Mouse (Mus musculus) G1E (cell line): ENCODE results near the gene Hunk. TPM values are rescaled to one million over a fixed set of nuclear protein-coding genes. Genes with fewer than 3 reads are reported as not detected.

ENCODE experiments used
- ATAC-seq: 2 replicates; pipeline ENCODE4 v1.8.0; 2016; ENCODE audit warnings: mild to moderate bottlenecking; ENCODE audit not compliant: insufficient number of reproducible peaks, poor library complexity, low FRiP score, severe bottlenecking; ENCODE audit errors: extremely low read depth
- DNase-seq: peaks from one replicate; pipeline ENCODE4 v3.0.0; 2012; ENCODE audit warnings: low spot score
- H3K27me3 ChIP-seq: 2 replicates; pipeline ENCODE4 v1.6.1; 2012; ENCODE audit warnings: mild to moderate bottlenecking, low read length, inconsistent platforms; ENCODE audit not compliant: insufficient read depth
- H3K36me3 ChIP-seq: replicated peaks from 2 replicates; pipeline ENCODE3; 2012; ENCODE audit warnings: mild to moderate bottlenecking, inconsistent platforms
- H3K4me1 ChIP-seq: 2 replicates; pipeline ENCODE4 v1.6.1; 2012; ENCODE audit warnings: low read depth, low read length, inconsistent platforms, mixed read lengths; ENCODE audit not compliant: insufficient read depth
- H3K4me3 ChIP-seq: 2 replicates; pipeline ENCODE4 v1.5.1; 2012; ENCODE audit warnings: low read depth, mild to moderate bottlenecking, inconsistent platforms, low read length, moderate library complexity, mixed read lengths
- H3K9me3 ChIP-seq: replicated peaks from 2 replicates; pipeline ENCODE4 v1.6.1; 2012; ENCODE audit warnings: inconsistent platforms
- CTCF ChIP-seq: IDR thresholded peaks from 2 replicates; pipeline ENCODE4 v1.5.1; 2012; ENCODE audit warnings: low read depth, low read length, inconsistent platforms, mixed read lengths
- GATA1 ChIP-seq: IDR thresholded peaks from 2 replicates; pipeline ENCODE4 v1.6.1; 2012; ENCODE audit warnings: borderline replicate concordance, low read length, inconsistent platforms, mixed read lengths
- GATA2 ChIP-seq: IDR thresholded peaks from 2 replicates; pipeline ENCODE4 v1.6.1; 2012; ENCODE audit warnings: low read depth, low read length, inconsistent platforms, borderline replicate concordance
- POLR2AphosphoS5 ChIP-seq: IDR thresholded peaks from 2 replicates; pipeline ENCODE4 v1.6.1; 2012; ENCODE audit warnings: low read depth, low read length, inconsistent platforms; ENCODE audit not compliant: insufficient replicate concordance
- TAL1 ChIP-seq: conservative IDR thresholded peaks from 2 replicates; pipeline ENCODE4 v1.6.1; 2012; ENCODE audit warnings: low read depth, low read length, inconsistent platforms, mixed read lengths
- polyA plus RNA-seq: library from polyadenylated mRNA; stranded (reverse); fragments of >175 nt; gene quantifications from 2 replicates; pipeline ENCODE4 v1.2.3, GENCODE M21; 2012
- total RNA-seq, 2 experiments: library from RNA; stranded (forward) in 1 of 2; stranded (reverse) in 1 of 2; fragments of 200-1000 nt in 1 of 2; fragments of >200 nt in 1 of 2; fragmentation: Nextera tagmentation in 1 of 2; gene quantifications; 2 replicates each; pipeline ENCODE4 v1.2.3; 2014 to 2017

Hunk gene
- total and polyA plus RNA-seq, 3 experiments, result 0.11 TPM; not detected in 2

GRCm38 (mm10) chr16:90387961-90388360 lies 2.1 kb downstream of the Hunk start:
- Histone ChIP-seq H3K4me3 (no peak overlapping the region), H3K27me3 (0 out of 2 replicates have a peak, but pooled peaks cover 3% of the 10 kb centered on the region), H3K9me3 (peaks cover 48% of the 10 kb centered on the region), H3K36me3 (no peaks in the 10 kb centered on the region), H3K4me1 (no peaks in the 10 kb centered on the region)
- TF ChIP-seq GATA2, result no peak
- no peak for TF ChIP-seq GATA1
- no peak for TF ChIP-seq CTCF
- TF ChIP-seq POLR2AphosphoS5, result no peak
- TF ChIP-seq TAL1, result no peak
- ATAC-seq (no peak), DNase-seq (no peak)

GRCm38 (mm10) chr16:90389103-90389750 lies 3.4 kb downstream of the Hunk start:
- H3K4me1 ChIP-seq, result no peaks in the 10 kb centered on the region
- DNase-seq (no peak), ATAC-seq (no peak)
- 0 out of 2 replicates have a peak, but pooled peaks cover 3% of the 10 kb centered on the region for H3K27me3 ChIP-seq
- TF ChIP-seq GATA2 (no peak), POLR2AphosphoS5 (no peak), GATA1 (no peak), CTCF (no peak), TAL1 (no peak)
- peaks cover 45% of the 10 kb centered on the region for H3K9me3 ChIP-seq
- no peak overlapping the region for H3K4me3 ChIP-seq
- H3K36me3 ChIP-seq, result no peaks in the 10 kb centered on the region

- no peaks in the 10 kb centered on the region for H3K36me3 ChIP-seq
- DNase-seq (no peak), ATAC-seq (no peak)
- TF ChIP-seq GATA1 (no peak), CTCF (no peak), TAL1 (no peak), GATA2 (no peak), POLR2AphosphoS5 (no peak)
- no peak overlapping the region for H3K4me3 ChIP-seq
- H3K27me3 ChIP-seq, result 0 out of 2 replicates have a peak, but pooled peaks cover 3% of the 10 kb centered on the region
- peaks cover 37% of the 10 kb centered on the region for H3K9me3 ChIP-seq
- H3K4me1 ChIP-seq, result no peaks in the 10 kb centered on the region
Measured at GRCm38 (mm10) chr16:90390731-90391130, 4.9 kb downstream of the Hunk start.

- no peak for TF ChIP-seq POLR2AphosphoS5
- TF ChIP-seq GATA2, result no peak
- TF ChIP-seq GATA1, result no peak
- no peak for TF ChIP-seq TAL1
- TF ChIP-seq CTCF, result no peak
- Histone ChIP-seq H3K27me3 (no peaks in the 10 kb centered on the region), H3K36me3 (no peaks in the 10 kb centered on the region), H3K4me3 (no peak overlapping the region), H3K4me1 (no peaks in the 10 kb centered on the region), H3K9me3 (peaks cover 25% of the 10 kb centered on the region)
- ATAC-seq, result no peak
- DNase-seq, result no peak
Measured at GRCm38 (mm10) chr16:90394761-90395160, 8.9 kb downstream of the Hunk start.

- TF ChIP-seq POLR2AphosphoS5 (no peak), TAL1 (no peak)
- no peak overlapping the region for H3K4me3 ChIP-seq
- no peaks in the 10 kb centered on the region for H3K27me3 ChIP-seq
- DNase-seq, result no peak
- no peaks in the 10 kb centered on the region for H3K36me3 ChIP-seq
- H3K4me1 ChIP-seq, result no peaks in the 10 kb centered on the region
- H3K9me3 ChIP-seq, result peaks cover 18% of the 10 kb centered on the region
- ATAC-seq, result no peak
Measured at GRCm38 (mm10) chr16:90395996-90396556, 10.3 kb downstream of the Hunk start.

- ATAC-seq, result no peak
- Histone ChIP-seq H3K4me1 (no peaks in the 10 kb centered on the region), H3K4me3 (no peak overlapping the region), H3K36me3 (no peaks in the 10 kb centered on the region), H3K27me3 (no peaks in the 10 kb centered on the region), H3K9me3 (peaks cover 11% of the 10 kb centered on the region)
- TF ChIP-seq TAL1 (no peak), GATA1 (no peak), CTCF (no peak), POLR2AphosphoS5 (no peak), GATA2 (no peak)
- no peak for DNase-seq
Measured at GRCm38 (mm10) chr16:90396882-90397281, 11.1 kb downstream of the Hunk start.

GRCm38 (mm10) chr16:90400314-90400713 lies 14.5 kb downstream of the Hunk start:
- H3K4me3 ChIP-seq, result no peak overlapping the region
- peaks cover 10% of the 10 kb centered on the region for H3K9me3 ChIP-seq
- ATAC-seq, result no peak
- H3K4me1 ChIP-seq, result no peaks in the 10 kb centered on the region
- H3K36me3 ChIP-seq, result no peaks in the 10 kb centered on the region
- H3K27me3 ChIP-seq, result no peaks in the 10 kb centered on the region
- no peak for DNase-seq
- TF ChIP-seq GATA1 (no peak), TAL1 (no peak), CTCF (no peak), GATA2 (no peak), POLR2AphosphoS5 (no peak)
